Mouse (Mus musculus) stomach, postnatal 0 days (tissue): ENCODE data around the gene Gm49355. TPM values are rescaled to one million over a fixed set of nuclear protein-coding genes. Genes with fewer than 3 reads are reported as not detected.

ENCODE experiments used
- ATAC-seq: fragments of 200-750 bp; cut with Nextera tagmentation; 2 replicates; pipeline ENCODE4 v1.8.0; 2017; ENCODE audit not compliant: low FRiP score, low TSS enrichment
- DNase-seq: peaks from one replicate; pipeline ENCODE4 v3.0.0-alpha.2; 2016; ENCODE audit warnings: low spot score
- H3K27ac ChIP-seq: fragments of 300-500 bp; sonication (generic); replicated peaks from 2 replicates; pipeline ENCODE4 v1.5.1; 2014; ENCODE audit warnings: mild to moderate bottlenecking, control low read depth
- H3K27me3 ChIP-seq: fragments of 300-500 bp; sonication (generic); 2 replicates; pipeline ENCODE4 v1.6.1; 2014; ENCODE audit warnings: low read length; ENCODE audit not compliant: control insufficient read depth, insufficient read depth
- H3K36me3 ChIP-seq: fragments of 300-500 bp; sonication (generic); 2 replicates; pipeline ENCODE4 v1.6.1; 2014; ENCODE audit warnings: low read length, mixed read lengths; ENCODE audit not compliant: control insufficient read depth, insufficient read depth
- H3K4me1 ChIP-seq: fragments of 300-500 bp; sonication (generic); replicated peaks from 2 replicates; pipeline ENCODE4 v1.6.1; 2014; ENCODE audit warnings: antibody characterized with exemption; ENCODE audit not compliant: control insufficient read depth, insufficient read depth
- H3K4me2 ChIP-seq: fragments of 300-500 bp; sonication (generic); replicated peaks from 2 replicates; pipeline ENCODE4 v1.6.1; 2014; ENCODE audit warnings: low read depth, mild to moderate bottlenecking, control low read depth, moderate library complexity
- H3K4me3 ChIP-seq: fragments of 300-500 bp; sonication (generic); 2 replicates; pipeline ENCODE4 v1.5.1; 2014; ENCODE audit warnings: low read depth, low read length, control low read depth
- H3K9ac ChIP-seq: fragments of 300-500 bp; sonication (generic); 2 replicates; pipeline ENCODE4 v1.6.1; 2014; ENCODE audit warnings: mild to moderate bottlenecking, low read length, control low read depth, mixed read lengths
- H3K9me3 ChIP-seq: fragments of 300-500 bp; sonication (generic); 2 replicates; pipeline ENCODE4 v1.6.1; 2016; ENCODE audit warnings: low read length; ENCODE audit not compliant: control insufficient read depth
- CTCF ChIP-seq: IDR thresholded peaks from 2 replicates; pipeline ENCODE4 v1.5.1; 2016; ENCODE audit warnings: antibody characterized with exemption, low read depth, mild to moderate bottlenecking, moderate library complexity
- EP300 ChIP-seq: optimal IDR thresholded peaks from 2 replicates; pipeline ENCODE3; 2016; ENCODE audit warnings: antibody characterized with exemption
- WGBS: fragments of 180-500 bp; shearing (Covaris S2); extraction: QIAGEN DNeasy Blood & Tissue Kit; methylation state at CpG from one replicate; pipeline ENCODE4 v1.1.7; 2014; 5-methylcytosine and 5-hydroxymethylcytosine counted together
- polyA plus RNA-seq: library from polyadenylated mRNA; unstranded; fragments of >200 nt; fragmentation: Nextera tagmentation; extraction: Ambion mirVana; gene quantifications from 2 replicates; pipeline ENCODE4 v1.2.1, GENCODE M21; 2015

Gm49355 gene
- polyA plus RNA-seq, 1 experiment from 2014 or later, result 0.16 TPM

- DNase-seq (no peak), ATAC-seq (no peak)
- no peak overlapping the region for H3K27ac ChIP-seq
- no peaks in the 10 kb centered on the region for H3K36me3 ChIP-seq
- H3K4me1 ChIP-seq, result no peaks in the 10 kb centered on the region
- no peaks in the 10 kb centered on the region for H3K9me3 ChIP-seq
- H3K4me2 ChIP-seq, result no peak overlapping the region
- H3K27me3 ChIP-seq, result peaks cover 27% of the 10 kb centered on the region
- no peak overlapping the region for H3K9ac ChIP-seq
- H3K4me3 ChIP-seq, result no peak overlapping the region
- TF ChIP-seq EP300 (no peak), CTCF (no peak)
- WGBS, result 14% methylated on average over 15 of the region's 15 CpGs
These were observed 65.7 kb downstream of the Gm49355 start for GRCm38 (mm10) chr14:12349334-12350090.

- Histone ChIP-seq H3K9me3 (no peaks in the 10 kb centered on the region), H3K36me3 (no peaks in the 10 kb centered on the region), H3K4me1 (no peaks in the 10 kb centered on the region), H3K27ac (no peak overlapping the region), H3K9ac (no peak overlapping the region), H3K27me3 (peaks cover 18% of the 10 kb centered on the region; the same call in 1 of the 2 replicates), H3K4me2 (no peak overlapping the region), H3K4me3 (no peak overlapping the region)
- DNase-seq (no peak), ATAC-seq (no peak)
- no peak for TF ChIP-seq CTCF
- TF ChIP-seq EP300, result no peak
- 13% methylated on average over 16 of the region's 16 CpGs for WGBS
These were observed 66.6 kb downstream of the Gm49355 start for GRCm38 (mm10) chr14:12350271-12350916.

Other genes starting within 250 kb of the Gm49355 start
- gene 3830406C13Rik, start 197 bp downstream of the Gm49355 start, polyA plus RNA-seq, result 48.9 and 54.5 TPM in 2 replicates
- not detected in 2 replicates for gene Fezf2, start 64.2 kb downstream of the Gm49355 start, polyA plus RNA-seq